Mouse (Mus musculus): ENCODE measurements around the gene Mpped2. TPM values are rescaled to one million over a fixed set of nuclear protein-coding genes. Genes with fewer than 3 reads are reported as not detected.

Gene Mpped2
- polyA plus RNA-seq, 1 experiment = not detected

DNA sequence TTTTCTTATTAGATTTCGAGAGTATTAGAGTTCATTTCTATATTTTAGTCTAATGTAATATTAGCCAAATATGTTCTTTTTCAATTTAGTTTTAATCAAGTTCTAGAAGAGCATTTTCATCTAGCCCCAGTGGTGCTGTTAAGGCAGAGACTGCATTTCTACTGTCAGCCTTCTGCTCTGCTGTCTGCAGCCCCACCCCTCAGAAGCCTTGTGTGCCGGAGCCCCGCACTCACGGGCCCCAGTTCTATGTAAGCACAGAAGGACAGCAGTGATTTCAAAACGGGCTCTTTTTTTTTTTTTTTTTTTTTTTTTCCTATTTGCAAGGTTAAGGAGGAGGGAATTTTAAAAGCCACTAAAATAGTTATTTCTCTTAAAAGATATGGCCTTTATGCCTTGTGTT is 79.6 kb downstream of the Mpped2 start:
- Histone ChIP-seq H3K79me3 (ENCODE audit: low read depth) (no peaks in the 10 kb centered on the region), H3K79me2 (ENCODE audit: control insufficient read depth, insufficient read depth) (no peaks in the 10 kb centered on the region), H3ac (ENCODE audit: control insufficient read depth, insufficient read length, low read depth) (no peak overlapping the region), H3K4me3 (ENCODE audit: insufficient read depth, poor library complexity, severe bottlenecking) (no peak overlapping the region), H3K36me3 (ENCODE audit: control insufficient read depth, insufficient read depth) (no peaks in the 10 kb centered on the region), H3K27me3 (ENCODE audit: control insufficient read depth, insufficient read depth, insufficient read length) (no peaks in the 10 kb centered on the region)
- no peak for TF ChIP-seq MAX (IDR thresholded peaks at IDR 0.05)
- TF ChIP-seq CTCF (IDR thresholded peaks at IDR 0.05; ENCODE audit: control insufficient read depth, insufficient read depth, insufficient read length) = no peak
- no peak for TF ChIP-seq FOSL1 (IDR thresholded peaks at IDR 0.05; ENCODE audit: insufficient read depth, low read length, poor library complexity, severe bottlenecking)
- no peak for TF ChIP-seq MYOD1 (IDR thresholded peaks at IDR 0.05; ENCODE audit: control insufficient read depth, insufficient read length, low read depth)
- no peak for TF ChIP-seq MYOG (IDR thresholded peaks at IDR 0.05; ENCODE audit: control insufficient read depth, extremely low read depth, insufficient read length)
- TF ChIP-seq USF1 (IDR thresholded peaks at IDR 0.05; ENCODE audit: low read depth) = no peak
- TF ChIP-seq CEBPB (IDR thresholded peaks at IDR 0.05; ENCODE audit: low read depth) = no peak

DNA sequence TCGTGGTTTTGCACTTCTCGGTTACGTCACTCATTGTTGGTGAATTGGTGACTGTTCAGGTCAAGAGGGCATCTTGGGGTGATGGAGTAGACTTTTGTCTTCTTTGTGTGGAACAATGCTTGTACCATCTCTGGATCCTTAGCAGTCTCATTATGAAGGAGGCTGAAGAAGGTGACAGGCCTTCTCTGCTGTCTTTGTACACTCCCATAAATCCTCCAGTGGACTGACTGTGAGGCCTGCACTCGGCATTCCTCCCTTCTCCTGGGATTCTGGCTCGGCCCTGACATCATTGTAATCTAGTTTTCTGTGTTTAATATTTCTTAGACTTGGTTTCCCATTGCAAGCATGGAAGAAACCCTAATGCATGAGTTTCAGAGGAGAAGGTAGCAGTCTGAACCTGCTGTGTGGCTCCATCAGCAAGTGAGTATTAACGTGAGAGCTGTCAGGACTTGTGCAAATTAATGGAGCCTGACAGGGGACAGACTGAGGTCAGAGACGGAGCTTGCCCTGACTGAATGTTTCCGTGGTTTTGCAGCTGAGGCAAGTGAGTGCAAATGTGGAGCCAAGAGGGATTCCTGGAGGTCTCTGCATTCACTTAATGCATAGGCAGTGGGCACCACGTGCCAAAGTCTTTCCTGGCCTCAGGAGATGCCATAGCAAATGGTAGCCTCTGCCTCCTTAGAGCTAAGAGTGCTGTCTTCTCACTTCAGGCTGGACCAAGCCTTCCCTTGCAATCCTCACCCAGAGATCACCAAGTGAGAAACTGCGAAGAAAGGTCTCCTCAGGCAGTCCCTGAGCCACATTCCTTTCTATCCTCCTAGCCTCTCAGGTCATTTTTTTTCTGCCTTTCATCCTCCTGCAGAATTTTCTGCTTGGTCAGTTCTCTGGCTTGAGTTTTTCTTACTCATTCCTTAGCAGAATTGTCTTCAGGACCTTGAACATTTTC is 81.5 kb downstream of the Mpped2 start:
- Histone ChIP-seq H3K79me2 (ENCODE audit: control insufficient read depth, insufficient read depth) (no peaks in the 10 kb centered on the region), H3K4me3 (ENCODE audit: insufficient read depth, poor library complexity, severe bottlenecking) (no peak overlapping the region), H3K27me3 (ENCODE audit: control insufficient read depth, insufficient read depth, insufficient read length) (no peaks in the 10 kb centered on the region), H3K36me3 (ENCODE audit: control insufficient read depth, insufficient read depth) (no peaks in the 10 kb centered on the region), H3K79me3 (ENCODE audit: low read depth) (no peaks in the 10 kb centered on the region), H3ac (ENCODE audit: control insufficient read depth, insufficient read length, low read depth) (no peak overlapping the region)
- no peak for TF ChIP-seq FOSL1 (IDR thresholded peaks at IDR 0.05; ENCODE audit: insufficient read depth, low read length, poor library complexity, severe bottlenecking)
- TF ChIP-seq MYOG (IDR thresholded peaks at IDR 0.05; ENCODE audit: control insufficient read depth, extremely low read depth, insufficient read length) = no peak
- no peak for TF ChIP-seq USF1 (IDR thresholded peaks at IDR 0.05; ENCODE audit: low read depth)
- TF ChIP-seq CEBPB (IDR thresholded peaks at IDR 0.05; ENCODE audit: low read depth) = no peak
- no peak for TF ChIP-seq CTCF (IDR thresholded peaks at IDR 0.05; ENCODE audit: control insufficient read depth, insufficient read depth, insufficient read length)
- no peak for TF ChIP-seq MYOD1 (IDR thresholded peaks at IDR 0.05; ENCODE audit: control insufficient read depth, insufficient read length, low read depth)
- TF ChIP-seq MAX (IDR thresholded peaks at IDR 0.05) = no peak

DNA sequence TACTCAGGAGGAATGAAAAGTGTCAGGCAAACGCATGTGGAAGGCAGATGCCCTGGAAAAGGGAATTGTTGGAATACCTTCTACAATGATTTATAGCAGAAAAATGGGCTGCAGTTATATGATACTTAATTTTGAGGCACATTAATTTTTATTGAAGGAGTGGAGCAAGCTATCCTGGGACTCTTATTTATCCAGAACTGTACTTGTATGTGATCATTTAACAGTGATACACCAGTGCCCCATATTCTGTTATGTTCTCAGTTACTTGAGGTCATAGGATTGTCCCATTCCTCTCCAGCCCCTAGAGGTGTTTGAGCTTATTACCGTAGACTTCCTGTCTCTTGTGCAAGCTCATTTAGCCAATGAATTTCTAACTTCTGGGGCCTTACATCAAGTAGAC is 82.9 kb downstream of the Mpped2 start:
- no peak overlapping the region for H3ac ChIP-seq (ENCODE audit: control insufficient read depth, insufficient read length, low read depth)
- no peaks in the 10 kb centered on the region for H3K36me3 ChIP-seq (ENCODE audit: control insufficient read depth, insufficient read depth)
- H3K27me3 ChIP-seq (ENCODE audit: control insufficient read depth, insufficient read depth, insufficient read length) = no peaks in the 10 kb centered on the region
- H3K4me3 ChIP-seq (ENCODE audit: insufficient read depth, poor library complexity, severe bottlenecking) = no peak overlapping the region
- TF ChIP-seq FOSL1 (IDR thresholded peaks at IDR 0.05; ENCODE audit: insufficient read depth, low read length, poor library complexity, severe bottlenecking) = no peak
- TF ChIP-seq MYOG (IDR thresholded peaks at IDR 0.05; ENCODE audit: control insufficient read depth, extremely low read depth, insufficient read length) = no peak
- TF ChIP-seq CTCF (IDR thresholded peaks at IDR 0.05; ENCODE audit: control insufficient read depth, insufficient read depth, insufficient read length) = no peak
- no peak for TF ChIP-seq MAX (IDR thresholded peaks at IDR 0.05)
- TF ChIP-seq USF1 (IDR thresholded peaks at IDR 0.05; ENCODE audit: low read depth) = no peak
- no peak for TF ChIP-seq MYOD1 (IDR thresholded peaks at IDR 0.05; ENCODE audit: control insufficient read depth, insufficient read length, low read depth)
- TF ChIP-seq CEBPB (IDR thresholded peaks at IDR 0.05; ENCODE audit: low read depth) = no peak
- no peaks in the 10 kb centered on the region for H3K79me3 ChIP-seq (ENCODE audit: low read depth)
- no peaks in the 10 kb centered on the region for H3K79me2 ChIP-seq (ENCODE audit: control insufficient read depth, insufficient read depth)

DNA sequence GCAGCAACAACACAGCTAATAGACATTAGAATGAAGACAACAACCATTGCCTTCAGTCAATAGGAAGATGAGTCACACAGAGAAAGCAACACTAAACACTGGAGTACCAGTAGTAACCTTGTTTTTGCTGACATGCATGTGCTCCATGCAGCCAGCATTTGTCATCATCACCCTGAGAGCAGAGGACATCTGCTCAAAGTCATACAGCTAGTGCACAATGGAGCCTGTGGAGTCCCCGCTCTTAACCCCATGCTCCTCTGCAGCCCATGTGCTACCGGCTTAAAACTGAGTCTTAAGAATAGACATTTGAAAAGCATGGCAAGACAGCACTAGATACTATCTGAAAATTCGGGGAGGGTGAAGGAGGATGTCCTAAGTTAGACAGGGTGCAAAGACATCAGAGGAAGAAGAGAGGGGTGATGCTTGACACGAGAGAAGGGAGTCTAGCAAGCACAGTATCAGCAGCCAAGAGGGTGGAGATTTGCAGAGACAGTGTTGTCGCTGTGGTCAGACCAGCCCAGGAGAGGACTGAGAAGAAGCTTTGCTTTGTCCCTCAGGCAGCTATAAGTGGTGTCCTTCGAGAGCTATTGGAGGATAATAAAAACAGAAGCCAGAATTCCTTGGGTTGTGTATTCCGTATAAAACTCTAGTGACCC is 85.9 kb downstream of the Mpped2 start:
- no peak for TF ChIP-seq FOSL1 (IDR thresholded peaks at IDR 0.05; ENCODE audit: insufficient read depth, low read length, poor library complexity, severe bottlenecking)
- TF ChIP-seq MYOD1 (IDR thresholded peaks at IDR 0.05; ENCODE audit: control insufficient read depth, insufficient read length, low read depth) = no peak
- TF ChIP-seq CEBPB (IDR thresholded peaks at IDR 0.05; ENCODE audit: low read depth) = no peak
- TF ChIP-seq USF1 (IDR thresholded peaks at IDR 0.05; ENCODE audit: low read depth) = no peak
- no peak for TF ChIP-seq MAX (IDR thresholded peaks at IDR 0.05)
- no peak for TF ChIP-seq CTCF (IDR thresholded peaks at IDR 0.05; ENCODE audit: control insufficient read depth, insufficient read depth, insufficient read length)
- TF ChIP-seq MYOG (IDR thresholded peaks at IDR 0.05; ENCODE audit: control insufficient read depth, extremely low read depth, insufficient read length) = no peak
- Histone ChIP-seq H3K4me3 (ENCODE audit: insufficient read depth, poor library complexity, severe bottlenecking) (no peak overlapping the region), H3K36me3 (ENCODE audit: control insufficient read depth, insufficient read depth) (no peaks in the 10 kb centered on the region)

DNA sequence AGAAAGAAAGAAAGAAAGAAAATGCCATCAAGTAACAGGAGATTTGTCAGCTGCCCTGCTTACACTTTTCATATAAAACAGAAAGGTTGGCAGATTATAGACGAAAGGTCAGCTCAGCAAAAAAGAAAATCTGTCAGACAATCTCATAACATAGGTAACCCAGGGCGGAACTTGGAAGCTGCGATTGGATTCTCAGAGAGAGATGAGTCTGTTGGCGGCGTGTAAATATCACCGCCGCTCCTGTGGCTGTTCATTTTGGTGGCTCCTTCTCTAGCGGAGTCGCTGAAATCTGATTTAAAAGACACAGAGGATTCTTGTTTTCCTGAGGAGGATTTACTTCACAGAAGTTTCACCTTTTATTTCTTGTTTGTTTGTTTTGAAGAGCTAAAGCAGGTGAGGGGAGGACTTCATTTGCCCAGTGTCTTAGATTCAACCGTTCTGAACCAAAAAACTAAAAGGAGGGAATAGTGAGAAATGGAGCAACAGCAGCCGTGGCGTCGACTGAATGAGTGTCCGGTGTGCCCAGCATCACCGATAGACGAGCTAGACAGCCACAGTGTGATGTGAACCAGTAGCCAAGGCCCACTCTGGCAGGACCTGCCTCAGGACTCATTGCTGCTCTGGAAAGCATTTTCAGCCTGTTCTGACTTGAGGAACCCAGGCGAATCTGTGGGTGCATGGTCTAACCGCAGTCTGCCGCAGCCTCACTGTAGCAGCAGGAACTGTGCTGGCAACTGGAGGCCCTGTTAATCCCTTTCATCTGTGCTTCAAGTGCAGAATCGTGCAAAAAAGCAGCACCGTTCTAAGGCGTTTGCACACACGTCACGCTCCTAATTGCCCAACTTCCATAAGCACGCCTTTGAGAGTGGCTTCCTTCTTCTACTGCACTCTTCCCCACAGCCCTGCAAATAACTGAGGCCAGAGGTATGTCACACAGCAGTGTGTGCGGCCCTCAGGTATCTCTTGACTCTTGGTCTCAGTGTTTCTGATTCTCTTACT is 88.4 kb downstream of the Mpped2 start:
- H3ac ChIP-seq (ENCODE audit: control insufficient read depth, insufficient read length, low read depth) = no peak overlapping the region
- H3K4me3 ChIP-seq (ENCODE audit: insufficient read depth, poor library complexity, severe bottlenecking) = no peak overlapping the region
- no peaks in the 10 kb centered on the region for H3K27me3 ChIP-seq (ENCODE audit: control insufficient read depth, insufficient read depth, insufficient read length)
- TF ChIP-seq USF1 (IDR thresholded peaks at IDR 0.05; ENCODE audit: low read depth) = no peak
- no peak for TF ChIP-seq CEBPB (IDR thresholded peaks at IDR 0.05; ENCODE audit: low read depth)
- no peak for TF ChIP-seq MYOG (IDR thresholded peaks at IDR 0.05; ENCODE audit: control insufficient read depth, extremely low read depth, insufficient read length)
- TF ChIP-seq MAX (IDR thresholded peaks at IDR 0.05) = no peak
- no peak for TF ChIP-seq MYOD1 (IDR thresholded peaks at IDR 0.05; ENCODE audit: control insufficient read depth, insufficient read length, low read depth)
- TF ChIP-seq FOSL1 (IDR thresholded peaks at IDR 0.05; ENCODE audit: insufficient read depth, low read length, poor library complexity, severe bottlenecking) = no peak
- TF ChIP-seq CTCF (IDR thresholded peaks at IDR 0.05; ENCODE audit: control insufficient read depth, insufficient read depth, insufficient read length) = no peak
- H3K79me3 ChIP-seq (ENCODE audit: low read depth) = no peaks in the 10 kb centered on the region
- no peaks in the 10 kb centered on the region for H3K79me2 ChIP-seq (ENCODE audit: control insufficient read depth, insufficient read depth)
- no peaks in the 10 kb centered on the region for H3K36me3 ChIP-seq (ENCODE audit: control insufficient read depth, insufficient read depth)

More for the DNA sequence above, 85.9 kb downstream of the Mpped2 start:
- Histone ChIP-seq H3K79me3 (ENCODE audit: low read depth) (no peaks in the 10 kb centered on the region), H3K27me3 (ENCODE audit: control insufficient read depth, insufficient read depth, insufficient read length) (no peaks in the 10 kb centered on the region), H3K79me2 (ENCODE audit: control insufficient read depth, insufficient read depth) (no peaks in the 10 kb centered on the region), H3ac (ENCODE audit: control insufficient read depth, insufficient read length, low read depth) (no peak overlapping the region)
